ENCODE assay signal across 9 mouse cellular contexts in genomic region chr7:144176234-144176730, GRCm38 (mm10).
A peak's percentile ranks its signal among the peaks of the same experiment; 100 is the strongest.
DNase-seq lines count a peak whose midpoint lies in the region; ATAC-seq and TF ChIP-seq lines count a peak whose summit lies in the region.
"Had no signal": no experiment of that assay in that cellular context is flagged by ENCODE, and none has a peak within 500 bp of the region (broad histone marks: within the 10 kb centered on the region; RNA-seq: fewer than 3 reads in every experiment).

No protein-coding gene starts in this region.

- H3K4me3 ChIP-seq in heart, embryonic 15.5 days = peak overlapping the region; percentile 43; the same call in 1 of the 2 replicates
- H3K4me3 ChIP-seq in cortical plate, adult 2 months (ENCODE audit: insufficient read depth, low read length) = peak overlapping the region; percentile 49
- H3K4me3 ChIP-seq in forebrain, embryonic 16.5 days (replicated peaks; ENCODE audit: low read length) = peak overlapping the region; percentile 59
- peak overlapping the region; percentile 41 for H3K4me3 ChIP-seq in midbrain, embryonic 13.5 days (replicated peaks)

- H3K27me3 ChIP-seq in heart, embryonic 15.5 days = peaks cover 58% of the 10 kb centered on the region
- no peaks in the 10 kb centered on the region for H3K27me3 ChIP-seq in forebrain, embryonic 16.5 days (replicated peaks; ENCODE audit: control insufficient read depth, insufficient read depth, low read length)
- peaks cover 33% of the 10 kb centered on the region for H3K27me3 ChIP-seq in midbrain, embryonic 13.5 days

- no peaks in the 10 kb centered on the region for H3K36me3 ChIP-seq in heart, embryonic 15.5 days
- no peaks in the 10 kb centered on the region for H3K36me3 ChIP-seq in forebrain, embryonic 16.5 days (ENCODE audit: control insufficient read depth, insufficient read depth)
- H3K36me3 ChIP-seq in midbrain, embryonic 13.5 days = no peaks in the 10 kb centered on the region

- ATAC-seq in heart, embryonic 15.5 days (replicated peaks; ENCODE audit: insufficient number of reproducible peaks, insufficient read depth, low FRiP score, low read depth) = no peak
- no peak for ATAC-seq in forebrain, embryonic 16.5 days
- ATAC-seq in midbrain, embryonic 13.5 days = no peak

- peaks cover 8% of the 10 kb centered on the region for H3K4me1 ChIP-seq in heart, embryonic 15.5 days (replicated peaks)
- H3K4me1 ChIP-seq in cortical plate, adult 2 months (ENCODE audit: control insufficient read depth, insufficient read depth, low read length) = peaks cover 6% of the 10 kb centered on the region
- peaks cover 31% of the 10 kb centered on the region for H3K4me1 ChIP-seq in forebrain, embryonic 16.5 days (replicated peaks; ENCODE audit: control insufficient read depth, insufficient read depth, low read length)
- peaks cover 23% of the 10 kb centered on the region for H3K4me1 ChIP-seq in midbrain, embryonic 13.5 days (replicated peaks)

- TF ChIP-seq POLR2A in cortical plate, adult 2 months (IDR thresholded peaks at IDR 0.05; ENCODE audit: extremely low read depth, insufficient read depth, low read length) = no peak

- H3K9me3 ChIP-seq in heart, embryonic 15.5 days (replicated peaks) = no peaks in the 10 kb centered on the region
- H3K9me3 ChIP-seq in forebrain, embryonic 16.5 days (ENCODE audit: control insufficient read depth, low read length) = no peaks in the 10 kb centered on the region
- H3K9me3 ChIP-seq in midbrain, embryonic 13.5 days = no peaks in the 10 kb centered on the region

- 61% methylated on average over 3 of the region's 3 CpGs for WGBS in heart, embryonic 15.5 days
- 73% methylated on average over 3 of the region's 3 CpGs for WGBS in forebrain, embryonic 16.5 days
- WGBS in midbrain, embryonic 13.5 days = 83% methylated on average over 3 of the region's 3 CpGs

- peak overlapping the region; percentile 76 for H3K4me2 ChIP-seq in heart, embryonic 15.5 days
- peak overlapping the region; percentile 77 for H3K4me2 ChIP-seq in forebrain, embryonic 16.5 days (ENCODE audit: low read length)
- H3K4me2 ChIP-seq in midbrain, embryonic 13.5 days (replicated peaks) = peak overlapping the region; percentile 60

- intact Hi-C loops in heart, postnatal 25 days (cut with DNase I) = no loop called here

- H3K27ac ChIP-seq in heart, embryonic 15.5 days = no peak overlapping the region
- H3K27ac ChIP-seq in cortical plate, adult 2 months (ENCODE audit: insufficient read depth, low read length) = peak overlapping the region; percentile 68
- peak overlapping the region; percentile 92 for H3K27ac ChIP-seq in forebrain, embryonic 16.5 days (ENCODE audit: low read length)
- H3K27ac ChIP-seq in midbrain, embryonic 13.5 days = peak overlapping the region; percentile 82

- no peak for DNase-seq in heart, postnatal 25 days (ENCODE audit: low spot score)
- no peak for DNase-seq in layer of hippocampus, adult 18-20 months (ENCODE audit: low spot score in 2 of 2)
- no peak for DNase-seq in Muller cell, postnatal 12 days (ENCODE audit: inconsistent ontology term)
- DNase-seq in MN1 (ENCODE audit: low spot score) = no peak
- DNase-seq: lung, adult 18-20 months had no signal

- H3K9ac ChIP-seq in heart, embryonic 15.5 days = no peak overlapping the region
- H3K9ac ChIP-seq in forebrain, embryonic 16.5 days (replicated peaks; ENCODE audit: low read depth, low read length) = peak overlapping the region; percentile 85
- H3K9ac ChIP-seq in midbrain, embryonic 13.5 days (replicated peaks) = peak overlapping the region; percentile 66

- TF ChIP-seq CTCF in cortical plate, adult 2 months (IDR thresholded peaks at IDR 0.05; ENCODE audit: extremely low read depth, insufficient read depth, low read length) = no peak
